Mouse (Mus musculus) gastrocnemius, postnatal 4 days (tissue): ENCODE results near the gene Ets1. TPM values are rescaled to one million over a fixed set of nuclear protein-coding genes. Genes with fewer than 3 reads are reported as not detected.
A peak's percentile ranks its signal among the peaks of the same experiment; 100 is the strongest.

ENCODE experiments used
- DNase-seq, 2 experiments: peaks; one replicate each; pipeline ENCODE4 v3.0.0; 2021 to 2022; ENCODE audit warnings: low spot score in 2 of 2, mixed read lengths in 2 of 2
- total RNA-seq, 2 experiments: library from RNA; stranded (reverse); gene quantifications; 2 replicates each; pipeline ENCODE4 v1.2.3; 2021

Gene Ets1
- total RNA-seq, 2 experiments from 2014 or later, result 55.1 to 59.1 TPM

- no peak for DNase-seq
Observed at GRCm38 (mm10) chr9:32694111-32694824, 58.2 kb downstream of the Ets1 start.

DNA sequence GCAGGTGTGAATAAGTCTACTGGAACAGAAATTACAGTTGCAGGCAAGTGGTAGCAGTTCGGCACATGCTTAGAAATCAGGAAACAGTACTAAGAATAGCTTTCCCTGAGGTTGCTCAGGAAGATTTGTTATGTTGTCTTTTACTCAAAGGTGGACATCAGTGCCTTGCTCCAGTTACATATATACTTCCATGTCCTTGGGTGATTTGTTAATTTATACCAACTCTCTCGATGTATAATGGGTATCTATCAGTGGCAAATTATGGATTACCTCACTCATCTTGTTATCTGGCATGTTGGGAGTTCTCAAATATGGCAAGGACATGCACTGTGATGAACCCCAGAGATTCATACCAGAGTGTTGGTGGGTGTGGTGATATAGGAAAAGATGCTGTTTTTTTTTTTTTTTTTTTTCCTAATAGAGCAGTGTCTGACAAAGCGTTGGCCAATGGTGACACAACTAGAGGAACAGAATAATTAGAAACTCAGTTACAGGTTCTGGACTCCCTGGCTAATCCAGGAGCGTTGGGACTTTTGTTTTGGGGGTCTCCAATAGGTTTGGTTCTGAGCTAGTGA lies 59.0 kb downstream of the Ets1 start:
- DNase-seq, result no peak

- DNase-seq, result peak; percentile 94 to 96
Observed at GRCm38 (mm10) chr9:32695492-32696190, 59.6 kb downstream of the Ets1 start.

- no peak for DNase-seq
Observed at GRCm38 (mm10) chr9:32696259-32696658, 60.2 kb downstream of the Ets1 start.

GRCm38 (mm10) chr9:32696717-32697116 lies 60.7 kb downstream of the Ets1 start:
- peak in 1 of 2 experiments; percentile 59 for DNase-seq

- DNase-seq, result no peak
Observed at GRCm38 (mm10) chr9:32697291-32698110, 61.5 kb downstream of the Ets1 start.

- no peak for DNase-seq
Observed at GRCm38 (mm10) chr9:32698766-32699165, 62.7 kb downstream of the Ets1 start.

DNA sequence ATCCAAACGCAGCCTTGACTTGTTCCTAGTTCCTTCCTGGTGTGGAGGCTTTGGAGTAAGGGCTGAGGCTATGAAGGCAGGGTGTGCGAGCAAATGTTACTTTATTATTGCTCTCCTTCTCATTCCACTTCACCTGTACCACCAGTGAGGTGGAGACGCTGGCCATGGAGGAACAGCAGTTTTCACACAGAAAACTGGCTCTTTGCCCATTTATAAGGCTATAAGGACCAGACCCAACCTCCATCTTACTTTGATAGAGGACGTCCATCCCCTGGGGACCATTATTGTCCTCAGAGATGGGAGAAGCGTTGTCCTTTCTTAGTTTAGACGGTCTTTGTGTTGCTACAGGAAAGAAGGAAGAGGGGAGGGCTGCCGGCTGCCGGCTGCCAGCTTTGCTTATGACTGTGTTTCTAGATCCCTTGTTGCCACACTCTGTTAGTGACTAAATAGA lies 63.4 kb downstream of the Ets1 start:
- no peak for DNase-seq

DNA sequence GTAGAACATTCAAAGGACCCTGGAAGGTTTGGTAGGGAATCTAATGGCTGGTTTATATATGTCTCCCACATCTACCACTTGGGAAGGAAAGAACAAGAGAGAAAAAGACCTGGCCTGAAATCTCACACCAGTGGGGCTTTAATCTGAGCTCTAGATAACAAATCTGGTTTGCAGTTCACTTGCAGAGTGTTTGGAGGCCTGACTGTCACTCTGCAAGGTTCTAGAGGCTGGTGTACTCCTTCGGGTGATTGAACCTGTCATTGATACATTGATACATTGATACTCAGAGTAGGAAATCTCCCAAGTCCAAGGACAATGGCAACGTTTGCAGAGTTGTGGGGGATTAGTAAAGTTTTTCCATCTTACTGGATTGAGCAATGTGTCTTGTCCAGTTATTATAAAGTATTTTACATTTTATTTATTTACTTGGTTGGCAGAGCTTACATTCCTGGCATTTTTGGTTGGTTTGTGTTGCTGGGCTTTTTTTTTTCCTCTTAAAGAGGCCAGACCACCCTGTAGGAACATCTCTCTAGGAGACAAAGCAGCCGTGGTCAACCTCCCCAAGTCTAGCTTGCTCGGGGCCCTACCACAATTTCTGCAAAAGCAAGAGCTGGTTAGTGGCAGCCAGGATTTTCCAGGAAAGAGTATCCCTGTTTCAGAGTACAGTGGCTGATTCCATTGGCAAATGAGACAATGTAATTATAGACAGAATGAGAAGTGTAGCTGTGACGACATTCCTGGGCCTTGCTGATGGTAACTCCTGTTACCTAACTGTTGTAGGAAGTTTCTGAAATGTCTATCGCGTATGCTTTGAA lies 64.3 kb downstream of the Ets1 start:
- DNase-seq, result no peak

DNA sequence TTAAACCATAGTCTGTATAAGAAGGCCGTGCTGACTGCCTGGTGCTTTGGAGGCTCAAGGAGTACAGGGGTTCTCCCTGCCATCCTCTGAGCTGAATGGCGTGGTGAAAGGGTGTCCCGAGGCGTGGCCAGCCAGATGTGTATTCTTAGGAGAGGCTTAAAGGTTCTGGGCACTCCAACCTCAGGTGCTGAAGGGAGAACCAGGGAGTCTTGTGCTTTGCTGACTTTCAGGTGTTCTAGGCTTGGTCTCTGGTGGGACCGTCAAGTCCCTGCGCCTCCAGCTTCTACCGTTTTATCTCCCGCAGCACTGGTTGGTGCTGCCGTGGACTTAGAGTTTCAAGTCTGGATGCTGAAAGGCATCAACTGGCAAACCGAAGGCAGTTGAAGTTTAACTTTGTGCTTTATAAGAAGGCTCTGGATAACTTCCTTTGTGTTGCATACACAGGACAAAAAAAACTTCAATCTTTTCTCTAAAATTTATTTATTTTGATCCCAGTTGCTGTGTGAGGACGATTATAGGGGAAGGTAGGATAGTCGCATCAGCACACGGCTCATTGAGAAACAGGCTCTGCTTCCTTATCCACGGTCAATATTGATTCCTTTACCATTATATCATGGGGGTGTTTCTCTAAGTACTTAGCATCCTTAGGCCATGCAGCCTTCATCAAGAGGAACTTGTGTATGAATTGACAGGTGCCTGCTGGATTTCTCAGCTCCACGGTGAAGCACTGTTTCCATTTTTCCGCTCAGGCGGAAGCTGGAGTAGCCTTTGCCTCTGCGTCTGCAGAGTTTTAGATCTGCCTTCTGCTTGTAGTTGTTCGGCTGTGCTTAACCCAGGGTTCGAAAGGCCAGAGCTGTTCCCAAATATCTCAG lies 65.3 kb downstream of the Ets1 start:
- no peak for DNase-seq

DNA sequence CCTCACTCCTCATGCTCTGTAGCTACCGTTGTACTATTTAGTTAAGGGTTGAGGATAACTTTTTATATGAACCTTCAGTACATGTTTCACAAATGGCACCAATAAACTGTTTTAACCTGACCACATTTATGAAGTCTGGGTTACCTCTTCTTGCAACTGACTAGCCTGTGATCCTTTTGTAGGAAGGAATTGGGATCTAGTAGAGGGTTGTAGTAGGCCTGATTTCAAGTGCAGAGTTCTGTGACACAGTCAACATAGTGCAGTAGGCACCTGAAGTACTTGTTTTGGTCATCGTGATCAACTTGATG lies 65.9 kb downstream of the Ets1 start:
- DNase-seq, result no peak

DNA sequence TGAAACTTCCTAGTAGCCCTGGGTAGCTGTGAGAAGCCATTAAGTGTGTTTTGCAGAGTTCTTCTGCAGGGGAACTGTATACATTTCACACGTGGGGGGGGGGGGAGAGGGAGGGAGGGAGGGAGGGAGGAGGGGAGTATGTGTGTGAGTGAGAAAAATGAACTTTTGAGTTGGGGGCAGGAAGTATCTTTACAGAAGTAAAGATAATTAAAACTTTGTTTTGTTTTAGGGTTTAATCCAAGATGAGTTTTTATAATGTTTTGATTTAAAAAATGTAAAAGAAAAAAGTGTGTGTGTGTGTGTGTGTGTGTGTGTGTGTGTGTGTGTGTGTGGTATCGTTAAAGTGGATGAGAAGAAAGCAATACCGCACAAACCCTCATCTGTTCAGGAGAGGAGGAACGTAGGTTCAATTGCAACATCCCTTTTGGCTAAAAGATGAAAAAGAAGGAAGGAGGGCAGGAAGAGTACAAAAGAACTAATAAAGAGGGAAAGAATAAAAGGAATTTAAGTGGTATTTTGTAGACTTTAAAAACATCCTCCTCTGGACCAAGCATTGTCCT lies 66.9 kb downstream of the Ets1 start:
- DNase-seq, result no peak

GRCm38 (mm10) chr9:32703976-32704745 lies 68.1 kb downstream of the Ets1 start:
- DNase-seq, result no peak

- no peak for DNase-seq
Observed at GRCm38 (mm10) chr9:32705827-32706478, 69.9 kb downstream of the Ets1 start.

DNA sequence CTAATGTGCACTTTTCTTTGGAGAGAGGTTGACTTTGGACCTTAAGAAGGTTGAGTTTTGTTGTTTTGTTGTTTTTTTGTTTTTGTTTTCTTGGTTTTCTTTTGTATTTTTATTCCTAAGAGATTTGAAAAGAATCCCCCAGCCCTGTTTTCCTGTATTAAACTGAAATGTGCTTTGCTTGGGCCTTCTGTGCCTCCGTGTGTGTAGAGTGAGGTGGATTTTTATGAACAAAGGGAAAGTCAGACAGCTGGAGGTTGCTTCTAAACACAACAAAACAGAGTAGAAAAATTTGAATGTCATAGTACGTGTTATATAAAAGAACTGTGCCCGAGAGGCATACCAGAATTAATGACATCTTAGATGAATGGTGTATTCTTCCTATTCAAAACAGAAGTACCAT lies 71.4 kb downstream of the Ets1 start:
- no peak for DNase-seq

DNA sequence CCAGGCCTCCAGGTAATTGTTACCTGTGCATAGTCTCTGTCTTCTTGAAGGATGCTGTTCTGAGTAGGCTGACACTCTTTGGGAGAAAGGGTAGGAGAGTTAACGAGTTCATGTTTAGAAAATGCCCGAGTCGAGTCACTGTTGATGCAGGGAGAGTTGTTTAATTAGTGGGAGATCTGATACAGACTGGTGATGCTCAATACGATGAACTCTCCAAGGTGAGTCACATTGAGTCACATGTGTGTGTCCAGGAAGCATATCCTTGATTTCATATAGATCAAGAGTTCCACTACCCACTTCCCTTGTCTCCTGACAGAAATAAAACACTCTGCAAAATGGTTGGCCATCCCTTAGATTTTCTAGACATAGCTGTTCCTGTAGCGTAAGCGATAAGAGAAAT lies 72.5 kb downstream of the Ets1 start:
- no peak for DNase-seq

GRCm38 (mm10) chr9:32709359-32709758 lies 73.3 kb downstream of the Ets1 start:
- DNase-seq, result no peak
